Mouse (Mus musculus) cerebellum, adult (tissue): Measurements from ENCODE around the gene Lbh.

Source experiments
- ATAC-seq: cut with Nextera tagmentation; 2 replicates; pipeline ENCODE4 v1.9.2; 2017; ENCODE audit warnings: mild to moderate bottlenecking, moderate library complexity, mixed read lengths; ENCODE audit not compliant: insufficient number of reproducible peaks, low FRiP score, low TSS enrichment

Gene Lbh

GRCm38 (mm10) chr17:72909061-72909852 lies 8.8 kb upstream of the Lbh start:
- ATAC-seq: no peak

DNA sequence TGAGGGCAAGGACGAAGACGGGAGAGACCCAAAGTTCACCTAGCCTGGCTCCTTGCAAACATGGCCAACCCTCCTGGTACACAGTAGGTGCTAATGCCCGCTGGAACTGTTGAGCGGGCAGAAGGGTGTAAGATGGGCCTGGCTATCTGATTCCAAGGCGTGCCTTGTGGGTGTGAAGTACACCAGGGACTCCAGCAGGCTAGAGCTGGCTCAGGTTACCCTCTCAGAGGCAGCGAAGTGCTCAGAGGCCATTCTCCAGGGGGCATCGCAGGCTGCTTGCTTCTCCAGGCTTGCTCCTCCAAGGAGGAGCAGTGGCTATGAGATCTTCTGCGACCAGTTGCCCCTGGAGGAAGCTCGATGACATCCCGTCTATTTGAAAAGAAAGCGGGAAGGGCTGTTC lies 6.8 kb upstream of the Lbh start:
- ATAC-seq: no peak

DNA sequence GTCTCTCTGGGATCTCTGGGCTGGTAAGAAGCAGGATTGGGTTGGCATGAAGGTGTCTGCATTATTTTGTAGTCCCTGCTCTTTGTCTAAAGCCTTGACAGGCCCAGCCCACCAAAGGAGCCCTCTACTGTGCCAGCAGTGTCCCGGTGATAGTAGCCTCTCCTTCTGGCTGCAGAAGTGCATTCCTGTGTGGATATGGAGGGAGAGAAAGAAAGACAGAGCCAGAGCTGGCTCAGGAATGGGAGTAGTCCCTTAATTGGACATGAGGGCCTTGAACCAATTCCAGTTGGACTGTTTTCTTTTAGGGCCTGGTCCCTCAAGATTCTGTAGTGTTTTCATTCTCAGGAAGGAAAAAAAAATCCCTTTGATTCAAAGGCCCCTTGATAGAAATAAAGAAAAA lies 6.4 kb upstream of the Lbh start:
- ATAC-seq: no peak

GRCm38 (mm10) chr17:72914082-72914481 lies 4.0 kb upstream of the Lbh start:
- ATAC-seq: no peak

GRCm38 (mm10) chr17:72917241-72918030 lies 669 bp upstream of the Lbh start:
- ATAC-seq: peak; percentile 37

DNA sequence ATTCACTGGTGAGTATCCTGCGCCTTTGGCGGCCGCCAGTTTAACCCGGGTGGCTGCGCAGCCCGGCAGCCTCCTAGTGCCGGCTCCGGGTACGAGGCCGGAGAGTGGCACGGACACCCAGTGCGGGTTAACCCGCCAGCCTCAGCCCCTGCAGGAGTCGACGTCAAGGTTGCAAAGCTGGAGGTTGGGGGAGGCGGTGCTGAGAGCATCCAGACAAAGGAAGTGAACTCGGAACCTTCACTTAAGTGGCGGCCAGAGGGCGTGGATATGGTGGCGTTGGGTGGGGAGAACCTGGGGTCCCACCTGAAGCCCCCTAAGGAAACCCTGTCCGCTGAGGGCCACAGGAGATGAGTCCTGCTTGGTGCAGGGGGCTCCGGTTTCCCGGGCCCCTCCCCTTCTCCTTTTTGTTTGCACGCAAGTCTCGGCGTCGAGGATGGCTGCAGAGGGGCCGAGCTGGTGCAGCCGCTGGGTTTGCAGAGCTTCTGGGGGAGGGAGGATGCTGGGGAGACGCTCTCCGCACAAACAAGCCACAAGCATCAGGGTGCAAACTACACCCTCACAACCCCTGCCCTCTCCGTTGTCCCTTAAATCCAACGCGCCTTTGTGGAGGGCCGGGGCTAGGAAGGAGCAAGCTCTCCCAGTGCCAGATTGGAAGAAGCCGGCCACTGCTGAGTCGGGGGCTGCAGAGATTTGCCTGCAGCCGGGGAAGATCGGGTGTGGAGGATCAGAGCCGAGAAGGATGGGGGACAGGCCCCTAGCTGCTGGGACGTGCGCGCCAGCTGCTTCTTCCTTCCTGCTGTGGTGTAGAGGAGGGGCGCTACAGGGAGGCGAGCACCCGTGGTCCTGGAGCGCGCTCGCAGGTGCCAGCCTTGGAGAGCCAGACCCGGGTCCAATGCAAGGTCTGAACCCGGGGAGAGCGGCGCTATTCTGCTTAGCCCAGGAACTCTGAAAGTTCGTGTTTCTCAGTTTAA lies 751 bp downstream of the Lbh start:
- ATAC-seq: peak; percentile 52

DNA sequence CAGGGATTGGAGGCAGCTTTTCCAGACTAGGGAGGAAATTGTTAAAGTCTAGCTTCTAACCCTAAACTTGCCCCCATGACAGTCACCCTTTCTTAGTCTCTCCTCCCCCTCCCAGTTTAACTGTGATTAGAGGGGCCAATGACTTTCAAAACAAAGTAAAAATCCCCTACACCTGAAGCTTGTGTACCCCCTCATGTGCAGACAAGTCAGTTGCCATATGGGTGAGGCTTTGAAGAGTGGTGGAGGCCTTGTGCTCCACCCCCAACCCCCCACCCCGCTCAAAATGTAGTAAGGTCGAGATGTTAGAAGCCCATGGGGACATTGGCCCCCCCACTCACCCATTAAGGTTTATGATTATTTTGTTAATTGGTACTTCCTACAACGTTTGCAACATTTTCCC lies 1.5 kb downstream of the Lbh start:
- no peak for ATAC-seq

DNA sequence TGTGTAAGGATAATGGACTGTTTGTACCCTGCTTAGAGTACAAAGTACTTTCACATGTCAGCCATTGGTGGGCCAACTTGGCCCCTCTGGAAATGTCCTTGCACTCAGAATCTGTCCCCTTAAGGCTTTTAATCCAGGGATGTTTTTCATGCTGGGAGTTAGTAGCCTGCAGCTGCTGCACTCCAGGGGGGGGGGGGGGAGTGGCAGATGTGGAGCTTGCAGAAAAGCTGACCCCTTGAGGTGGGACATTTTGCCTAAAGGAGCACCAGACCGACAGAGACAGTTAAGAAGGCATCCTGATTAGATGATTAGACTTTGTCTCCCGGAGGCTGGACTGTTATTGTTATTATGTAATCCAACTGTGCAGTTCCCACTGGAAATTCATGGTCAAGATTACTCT lies 2.3 kb downstream of the Lbh start:
- no peak for ATAC-seq

GRCm38 (mm10) chr17:72920971-72921370 lies 2.9 kb downstream of the Lbh start:
- ATAC-seq: no peak

DNA sequence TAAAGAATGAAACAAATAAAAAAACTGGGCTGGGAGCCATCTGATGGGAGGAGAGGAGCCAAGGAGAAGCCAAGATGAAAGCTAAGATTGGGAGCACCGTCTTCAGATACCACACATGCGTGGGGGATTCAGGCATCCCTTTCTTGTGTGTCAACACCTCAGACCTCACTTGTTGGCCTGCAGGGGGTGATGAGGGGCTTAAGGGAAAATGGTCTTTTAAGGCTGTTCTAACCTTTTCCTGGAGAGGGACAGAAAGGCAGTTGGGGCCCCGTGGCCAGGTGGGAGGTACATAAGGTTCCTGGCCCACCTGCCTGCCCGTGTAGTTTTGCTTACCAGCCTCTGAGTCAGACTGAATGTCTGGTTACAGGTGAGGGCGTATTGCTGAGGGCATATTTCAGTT lies 4.1 kb downstream of the Lbh start:
- no peak for ATAC-seq

- ATAC-seq: no peak
Observed at GRCm38 (mm10) chr17:72923283-72923682, 5.2 kb downstream of the Lbh start.

DNA sequence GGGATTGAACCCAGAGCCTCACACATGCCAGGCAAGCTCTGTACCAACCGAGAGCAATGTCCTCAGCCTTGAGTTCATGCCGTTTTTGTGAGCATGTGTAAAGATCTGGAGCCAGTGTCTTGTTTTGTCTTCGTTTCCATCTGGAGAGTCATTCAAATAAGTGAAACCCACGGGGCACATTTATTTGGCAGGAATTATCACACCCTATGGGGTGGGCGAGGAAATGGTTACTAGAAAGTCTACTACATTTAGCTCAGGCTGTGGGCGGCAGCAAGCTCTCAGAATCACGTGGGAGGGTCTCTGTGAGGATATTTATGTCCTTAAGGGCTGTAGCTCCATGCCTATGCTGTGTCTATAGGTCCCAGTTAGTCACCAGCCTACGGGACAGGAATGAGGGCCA lies 6.2 kb downstream of the Lbh start:
- no peak for ATAC-seq

DNA sequence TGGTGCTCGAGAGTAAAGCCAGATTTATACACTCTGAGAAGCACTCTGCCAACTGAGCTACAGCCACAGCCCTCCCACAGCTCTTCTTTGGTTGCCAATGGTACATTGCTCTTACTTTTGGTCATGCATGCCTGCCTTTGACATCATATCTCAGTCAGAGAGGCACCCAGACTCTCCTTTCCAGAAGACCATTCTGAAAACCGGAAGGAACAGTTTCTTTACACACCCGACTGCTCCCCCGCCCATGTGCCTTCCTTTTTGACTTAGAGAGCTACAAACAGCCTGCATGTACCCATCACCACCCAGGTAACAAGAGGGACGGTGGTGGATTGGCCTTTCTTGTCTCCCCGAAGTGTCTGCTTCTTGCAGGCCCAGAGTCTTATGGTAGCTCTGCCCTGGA lies 7.0 kb downstream of the Lbh start:
- ATAC-seq: no peak

DNA sequence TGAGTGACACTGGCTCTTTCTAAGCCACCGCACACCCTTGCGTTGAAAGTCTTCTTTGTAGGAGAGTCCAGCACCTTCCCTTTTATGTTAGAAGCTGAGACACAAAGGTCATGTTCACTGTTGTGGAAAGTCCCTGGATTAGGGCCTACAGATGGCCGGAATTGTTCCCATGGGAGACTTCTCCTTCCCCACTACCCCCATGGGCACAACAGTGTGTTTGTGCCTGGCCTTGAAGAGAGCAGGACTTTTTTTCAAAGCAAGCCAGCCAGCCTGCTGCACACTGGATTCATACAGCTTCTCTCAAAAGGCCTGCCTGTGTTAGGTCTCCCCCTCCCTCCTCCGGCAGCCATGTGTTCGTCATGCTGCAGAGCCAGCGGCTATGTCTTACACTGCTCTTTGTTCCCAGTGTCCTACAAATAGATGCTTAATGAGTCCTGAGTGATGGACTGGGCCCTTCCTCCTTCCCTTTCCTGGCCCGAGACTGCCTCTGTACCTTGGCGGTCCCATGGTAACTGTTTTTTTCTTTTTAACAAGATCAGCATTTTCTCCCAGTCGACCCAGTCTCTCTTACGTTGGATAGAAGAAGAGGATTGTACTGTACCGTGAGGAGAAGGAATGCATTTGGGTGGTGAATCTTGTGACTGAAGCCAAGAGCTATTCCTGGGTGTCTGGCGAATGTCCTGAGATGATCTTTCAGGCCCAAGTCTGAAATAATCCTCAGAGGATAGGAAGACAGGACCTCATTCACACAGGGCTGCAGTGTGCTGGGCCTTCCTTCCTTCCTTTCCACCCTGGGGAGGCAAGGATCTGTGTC lies 7.9 kb downstream of the Lbh start:
- ATAC-seq: no peak

- no peak for ATAC-seq
Observed at GRCm38 (mm10) chr17:72926994-72927393, 8.9 kb downstream of the Lbh start.

DNA sequence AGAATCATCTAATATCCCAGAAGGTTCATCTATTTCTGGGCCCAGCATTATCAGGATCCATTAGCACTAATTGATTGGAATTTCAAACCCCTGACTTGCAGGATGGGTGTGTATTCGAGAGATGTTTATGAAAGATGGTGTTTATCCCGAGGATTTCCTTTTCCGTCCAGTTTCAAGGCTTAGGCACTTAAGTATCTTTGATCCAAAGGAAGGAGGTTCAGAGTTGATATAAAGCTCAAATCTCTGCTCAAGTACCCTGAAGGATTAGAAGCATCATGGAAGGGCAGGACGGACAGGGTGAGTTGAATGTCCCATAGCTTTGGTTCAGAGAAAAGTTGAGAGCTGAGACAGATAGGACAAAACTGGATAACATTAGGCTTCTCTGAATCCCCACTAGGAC lies 15.0 kb downstream of the Lbh start:
- ATAC-seq: no peak

- ATAC-seq: no peak
Observed at GRCm38 (mm10) chr17:72934146-72934545, 16.0 kb downstream of the Lbh start.

- no peak for ATAC-seq
Observed at GRCm38 (mm10) chr17:72934653-72935052, 16.5 kb downstream of the Lbh start.

- ATAC-seq: no peak
Observed at GRCm38 (mm10) chr17:72935921-72936320, 17.8 kb downstream of the Lbh start.

DNA sequence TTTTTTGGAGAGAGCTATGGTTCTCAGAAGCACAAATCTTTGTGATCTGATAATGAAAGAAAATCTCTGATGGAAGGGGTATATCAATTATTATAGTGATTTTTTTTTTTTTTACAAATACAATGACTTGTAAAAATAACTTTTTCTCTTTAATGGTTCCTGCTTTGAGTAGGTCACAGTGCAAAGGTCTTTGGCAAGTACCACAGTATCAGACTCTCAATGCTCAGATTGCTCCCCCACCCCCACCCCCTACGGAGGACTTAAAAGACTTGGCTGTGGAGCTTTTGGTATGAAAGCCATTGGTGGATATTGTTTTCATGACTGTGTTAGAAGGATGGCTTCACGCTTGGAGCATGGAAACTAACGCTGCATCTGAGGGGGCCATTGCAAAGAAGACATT lies 18.2 kb downstream of the Lbh start:
- ATAC-seq: no peak
